Mouse (Mus musculus) intestine, postnatal 0 days (tissue): ENCODE results near the gene Crygs. TPM values are rescaled to one million over a fixed set of nuclear protein-coding genes. Genes with fewer than 3 reads are reported as not detected.

ENCODE experiments used
- ATAC-seq: fragments of 200-750 bp; cut with Nextera tagmentation; 2 replicates; pipeline ENCODE4 v1.8.0; 2017; ENCODE audit warnings: mild to moderate bottlenecking, moderate TSS enrichment, moderate library complexity
- H3K27ac ChIP-seq: fragments of 300-500 bp; sonication (generic); 2 replicates; pipeline ENCODE4 v1.5.1; 2014; ENCODE audit warnings: mild to moderate bottlenecking, low read depth, low read length, moderate library complexity
- H3K27me3 ChIP-seq: fragments of 300-500 bp; sonication (generic); replicated peaks from 2 replicates; pipeline ENCODE4 v1.6.1; 2014; ENCODE audit warnings: low read length, mixed read lengths; ENCODE audit not compliant: control insufficient read depth, insufficient read depth
- H3K36me3 ChIP-seq: fragments of 300-500 bp; sonication (generic); 2 replicates; pipeline ENCODE4 v1.6.1; 2014; ENCODE audit warnings: mild to moderate bottlenecking, moderate library complexity; ENCODE audit not compliant: control insufficient read depth, insufficient read depth
- H3K4me1 ChIP-seq: fragments of 300-500 bp; sonication (generic); replicated peaks from 2 replicates; pipeline ENCODE4 v1.6.1; 2014; ENCODE audit warnings: antibody characterized with exemption, low read length, mixed read lengths; ENCODE audit not compliant: control insufficient read depth, insufficient read depth
- H3K4me2 ChIP-seq: fragments of 300-500 bp; sonication (generic); replicated peaks from 2 replicates; pipeline ENCODE4 v1.6.1; 2014; ENCODE audit warnings: low read depth, mild to moderate bottlenecking, moderate library complexity
- H3K4me3 ChIP-seq: fragments of 300-500 bp; sonication (generic); 2 replicates; pipeline ENCODE4 v1.5.1; 2014; ENCODE audit warnings: low read depth, low read length
- H3K9ac ChIP-seq: fragments of 300-500 bp; sonication (generic); 2 replicates; pipeline ENCODE4 v1.6.1; 2014; ENCODE audit warnings: mild to moderate bottlenecking, low read depth, low read length
- H3K9me3 ChIP-seq: fragments of 300-500 bp; sonication (generic); 2 replicates; pipeline ENCODE4 v1.6.1; 2016; ENCODE audit warnings: mixed run types; ENCODE audit not compliant: control insufficient read depth
- CTCF ChIP-seq: sonication (generic); IDR thresholded peaks from 2 replicates; pipeline ENCODE4 v1.5.1; 2016; ENCODE audit warnings: low read depth, mild to moderate bottlenecking, control low read depth, antibody characterized with exemption, moderate library complexity
- WGBS: fragments of 180-500 bp; shearing (Covaris S2); extraction: QIAGEN DNeasy Blood & Tissue Kit; methylation state at CpG from one replicate; pipeline ENCODE4 v1.1.7; 2014; 5-methylcytosine and 5-hydroxymethylcytosine counted together
- polyA plus RNA-seq: library from polyadenylated mRNA; unstranded; fragments of >200 nt; fragmentation: Nextera tagmentation; extraction: Ambion mirVana; gene quantifications from 2 replicates; pipeline ENCODE4 v1.2.1, GENCODE M21; 2015

The Crygs gene
- polyA plus RNA-seq, 1 experiment from 2014 or later = not detected

- no peak for ATAC-seq
- no peak for TF ChIP-seq CTCF
These were observed 35.8 kb downstream of the Crygs start for GRCm38 (mm10) chr16:22775471-22775985.

DNA sequence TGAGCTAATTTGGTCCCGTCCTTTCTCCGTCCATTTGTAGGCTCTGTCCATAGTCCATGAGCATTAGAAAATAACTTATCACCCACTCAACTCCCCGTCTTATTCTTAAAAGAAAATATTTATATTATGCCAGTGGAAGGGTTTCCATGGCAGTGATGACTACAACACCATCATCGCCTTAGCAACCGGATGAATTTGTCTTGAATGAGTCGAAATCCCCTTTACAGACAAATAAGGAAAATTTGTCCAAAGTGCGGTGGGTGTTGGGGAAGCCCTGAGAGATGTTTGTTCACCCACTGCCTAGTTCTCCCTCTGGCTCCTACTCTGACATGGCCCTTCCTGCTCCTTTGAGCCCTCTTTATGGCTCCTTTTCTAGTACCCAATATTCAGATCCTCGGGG, 42.7 kb downstream of the Crygs start:
- 73% methylated on average over 8 of the region's 8 CpGs for WGBS
- no peak for ATAC-seq

More at GRCm38 (mm10) chr16:22775471-22775985, 35.8 kb downstream of the Crygs start:
- Histone ChIP-seq H3K9me3 (no peaks in the 10 kb centered on the region), H3K27ac (no peak overlapping the region), H3K4me2 (no peak overlapping the region), H3K27me3 (no peaks in the 10 kb centered on the region), H3K36me3 (no peaks in the 10 kb centered on the region), H3K4me1 (no peaks in the 10 kb centered on the region), H3K4me3 (no peak overlapping the region), H3K9ac (no peak overlapping the region)
- 84% methylated on average over 5 of the region's 5 CpGs for WGBS

DNA sequence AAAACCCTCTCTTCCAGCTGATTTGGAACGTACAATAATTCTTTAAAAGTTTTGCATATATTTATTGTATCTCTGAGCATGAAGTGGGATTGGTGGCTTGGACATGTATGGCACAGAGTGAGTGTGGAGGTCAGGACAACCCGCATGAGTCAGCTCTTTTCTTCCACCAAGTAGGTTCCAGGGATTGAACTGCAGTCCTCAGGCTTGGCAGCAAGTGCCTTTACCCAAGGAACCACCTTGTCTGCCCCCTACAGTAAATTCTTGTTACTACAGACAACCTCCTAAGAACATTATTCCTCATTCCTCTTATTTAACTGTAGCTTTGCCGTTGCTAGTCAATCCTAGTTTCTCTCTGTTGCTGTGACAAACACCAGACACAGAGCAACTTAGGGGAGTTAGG, 44.0 kb downstream of the Crygs start:
- Histone ChIP-seq H3K27me3 (no peaks in the 10 kb centered on the region), H3K36me3 (no peaks in the 10 kb centered on the region), H3K4me2 (no peak overlapping the region), H3K9ac (no peak overlapping the region), H3K9me3 (no peaks in the 10 kb centered on the region), H3K4me3 (no peak overlapping the region), H3K27ac (no peak overlapping the region), H3K4me1 (no peaks in the 10 kb centered on the region)
- 89% methylated on average over 3 of the region's 3 CpGs for WGBS
- no peak for ATAC-seq
- TF ChIP-seq CTCF = 0 out of 2 replicates have a peak, but pooled peaks have one; percentile 22

More for the DNA sequence above, 42.7 kb downstream of the Crygs start:
- Histone ChIP-seq H3K4me3 (no peak overlapping the region), H3K27me3 (no peaks in the 10 kb centered on the region), H3K9ac (no peak overlapping the region), H3K36me3 (no peaks in the 10 kb centered on the region), H3K4me1 (no peaks in the 10 kb centered on the region), H3K27ac (no peak overlapping the region), H3K9me3 (no peaks in the 10 kb centered on the region), H3K4me2 (no peak overlapping the region)
- no peak for TF ChIP-seq CTCF

GRCm38 (mm10) chr16:22766738-22767211, 44.6 kb downstream of the Crygs start:
- Histone ChIP-seq H3K36me3 (no peaks in the 10 kb centered on the region), H3K27me3 (no peaks in the 10 kb centered on the region), H3K4me2 (no peak overlapping the region), H3K9me3 (no peaks in the 10 kb centered on the region), H3K4me3 (no peak overlapping the region), H3K9ac (no peak overlapping the region), H3K4me1 (no peaks in the 10 kb centered on the region), H3K27ac (no peak overlapping the region)
- 78% methylated on average over 16 of the region's 16 CpGs for WGBS
- no peak for ATAC-seq
- no peak for TF ChIP-seq CTCF

- WGBS = 94% methylated on average over 7 of the region's 7 CpGs
- H3K27ac ChIP-seq = no peak overlapping the region
These were observed 45.8 kb downstream of the Crygs start for GRCm38 (mm10) chr16:22765531-22765930.

More at GRCm38 (mm10) chr16:22765531-22765930, 45.8 kb downstream of the Crygs start:
- Histone ChIP-seq H3K4me2 (no peak overlapping the region), H3K4me1 (no peaks in the 10 kb centered on the region), H3K9me3 (no peaks in the 10 kb centered on the region), H3K9ac (no peak overlapping the region), H3K36me3 (no peaks in the 10 kb centered on the region), H3K27me3 (no peaks in the 10 kb centered on the region), H3K4me3 (no peak overlapping the region)
- TF ChIP-seq CTCF = no peak
- no peak for ATAC-seq

Other genes starting within 250 kb of the Crygs start
- 3.5 and 4.5 TPM in 2 replicates for gene Dgkg, start 154.4 kb downstream of the Crygs start, polyA plus RNA-seq
- gene Tbccd1, start 46.1 kb upstream of the Crygs start, polyA plus RNA-seq = 14.0 and 14.7 TPM in 2 replicates
- 119 and 122 TPM in 2 replicates for gene Dnajb11, start 46.3 kb upstream of the Crygs start, polyA plus RNA-seq
- 0.55 and 1.6 TPM in 2 replicates for gene Ahsg, start 79.7 kb upstream of the Crygs start, polyA plus RNA-seq
- not detected in 2 replicates for gene Fetub, start 106.8 kb upstream of the Crygs start, polyA plus RNA-seq
- not detected in 2 replicates for gene Hrg, start 139.5 kb upstream of the Crygs start, polyA plus RNA-seq
- gene Kng2, start 217.9 kb upstream of the Crygs start, polyA plus RNA-seq = 1.1 and 1.4 TPM in 2 replicates
- 1.7 and 2.4 TPM in 2 replicates for gene Kng1, start 246.3 kb upstream of the Crygs start, polyA plus RNA-seq